Mouse (Mus musculus) C2C12 (cell line): ENCODE data around the gene Ppil1.

Experiments
- CEBPB ChIP-seq: IDR thresholded peaks from one replicate; pipeline ENCODE4 v1.6.1; 2011; ENCODE audit warnings: low read depth, mild to moderate bottlenecking, control low read depth, moderate library complexity
- CTCF ChIP-seq: IDR thresholded peaks from one replicate; pipeline ENCODE4 v1.5.1; 2011; ENCODE audit not compliant: control insufficient read depth, insufficient read depth, insufficient read length
- MAX ChIP-seq: IDR thresholded peaks from one replicate; pipeline ENCODE4 v1.6.1; 2011; ENCODE audit warnings: mild to moderate bottlenecking, control low read depth
- MYOD1 ChIP-seq: IDR thresholded peaks from one replicate; pipeline ENCODE4 v1.6.1; 2011; ENCODE audit warnings: low read depth; ENCODE audit not compliant: control insufficient read depth, insufficient read length
- MYOG ChIP-seq: IDR thresholded peaks from one replicate; pipeline ENCODE4 v1.6.1; 2011; ENCODE audit not compliant: control insufficient read depth, insufficient read length; ENCODE audit errors: extremely low read depth
- USF1 ChIP-seq: IDR thresholded peaks from one replicate; pipeline ENCODE4 v1.6.1; 2011; ENCODE audit warnings: low read depth, mild to moderate bottlenecking, control low read depth, moderate library complexity

DNA sequence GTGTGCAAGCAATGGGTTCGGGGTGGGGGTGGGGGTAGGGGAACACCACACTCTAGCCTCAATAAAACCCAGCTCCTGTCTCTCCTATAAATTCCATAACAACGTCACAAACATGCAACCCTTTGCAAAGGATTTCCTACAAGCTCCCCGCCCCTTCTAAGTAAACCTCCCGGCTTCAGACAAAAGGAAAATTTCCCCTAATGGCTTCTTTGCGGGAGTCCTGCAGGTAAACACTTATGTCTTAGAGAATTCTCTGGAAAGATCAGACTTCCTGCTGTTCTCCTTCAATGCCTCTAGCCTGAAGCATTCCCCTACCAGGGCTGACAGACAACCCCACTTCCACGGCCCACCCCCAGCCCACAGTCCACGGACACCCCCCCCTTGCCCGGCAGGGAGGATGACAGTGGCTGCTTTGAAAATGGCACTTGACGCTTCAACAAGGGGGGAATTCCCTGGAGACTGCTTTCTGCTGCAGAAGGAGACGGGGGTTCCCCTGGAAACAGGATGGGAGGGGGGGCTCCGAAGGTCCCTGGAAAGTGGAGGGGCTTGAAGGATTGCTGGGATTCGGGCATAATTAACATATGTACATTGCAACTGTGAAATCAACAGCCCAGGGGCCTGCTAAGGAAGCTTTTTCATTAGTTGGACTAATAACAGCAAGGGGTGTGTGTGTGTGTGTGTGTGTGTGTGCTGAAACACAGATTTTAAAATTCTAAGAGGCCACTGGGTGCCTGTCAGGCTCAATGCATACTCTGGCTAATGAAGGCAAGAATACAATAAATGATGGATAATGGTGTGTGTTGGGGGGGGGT, 50.4 kb downstream of the Ppil1 start:
- no peak for TF ChIP-seq CTCF
- no peak for TF ChIP-seq MAX
- no peak for TF ChIP-seq CEBPB
- TF ChIP-seq MYOD1, result no peak
- TF ChIP-seq MYOG, result no peak
- TF ChIP-seq USF1, result no peak
